Mouse (Mus musculus) brain, embryonic 14.5 days (tissue): ENCODE measurements around the gene Sdf4.

Source experiments
- CTCF ChIP-seq: fragments of 200-500 bp; IDR thresholded peaks from 2 replicates; pipeline ENCODE4 v1.5.1; 2012; ENCODE audit warnings: inconsistent platforms, mild to moderate bottlenecking, moderate library complexity, borderline replicate concordance; ENCODE audit not compliant: insufficient read depth, insufficient read length; ENCODE audit errors: extremely low read depth
- POLR2A ChIP-seq: fragments of 200-500 bp; IDR thresholded peaks from 2 replicates; pipeline ENCODE4 v1.6.1; 2012; ENCODE audit warnings: mild to moderate bottlenecking, inconsistent platforms, borderline replicate concordance; ENCODE audit not compliant: poor library complexity, insufficient read depth, insufficient read length, severe bottlenecking; ENCODE audit errors: extremely low read depth

DNA sequence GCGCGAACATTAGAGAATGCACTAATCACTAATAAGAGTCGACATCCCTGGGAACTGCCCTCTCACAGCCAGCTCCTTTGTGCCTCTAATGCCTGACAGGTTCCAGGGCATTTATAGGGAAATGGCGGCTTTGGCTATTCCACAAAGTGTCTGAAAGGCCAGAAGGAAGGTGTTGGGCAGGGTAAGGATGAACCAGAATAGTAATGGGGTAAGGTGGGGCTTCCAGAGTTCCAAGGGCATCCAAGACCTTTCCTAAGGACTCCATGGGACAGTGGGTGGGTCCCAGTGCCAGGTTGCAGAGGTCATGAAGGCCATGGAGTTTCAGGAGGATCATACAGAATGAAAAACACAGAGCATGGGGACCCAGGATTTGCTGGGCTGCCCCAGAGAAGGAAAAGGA lies 41.6 kb downstream of the Sdf4 start:
- TF ChIP-seq CTCF (no peak), POLR2A (no peak)
